ENCODE assay signal across 7 mouse cellular contexts in the genomic region with DNA sequence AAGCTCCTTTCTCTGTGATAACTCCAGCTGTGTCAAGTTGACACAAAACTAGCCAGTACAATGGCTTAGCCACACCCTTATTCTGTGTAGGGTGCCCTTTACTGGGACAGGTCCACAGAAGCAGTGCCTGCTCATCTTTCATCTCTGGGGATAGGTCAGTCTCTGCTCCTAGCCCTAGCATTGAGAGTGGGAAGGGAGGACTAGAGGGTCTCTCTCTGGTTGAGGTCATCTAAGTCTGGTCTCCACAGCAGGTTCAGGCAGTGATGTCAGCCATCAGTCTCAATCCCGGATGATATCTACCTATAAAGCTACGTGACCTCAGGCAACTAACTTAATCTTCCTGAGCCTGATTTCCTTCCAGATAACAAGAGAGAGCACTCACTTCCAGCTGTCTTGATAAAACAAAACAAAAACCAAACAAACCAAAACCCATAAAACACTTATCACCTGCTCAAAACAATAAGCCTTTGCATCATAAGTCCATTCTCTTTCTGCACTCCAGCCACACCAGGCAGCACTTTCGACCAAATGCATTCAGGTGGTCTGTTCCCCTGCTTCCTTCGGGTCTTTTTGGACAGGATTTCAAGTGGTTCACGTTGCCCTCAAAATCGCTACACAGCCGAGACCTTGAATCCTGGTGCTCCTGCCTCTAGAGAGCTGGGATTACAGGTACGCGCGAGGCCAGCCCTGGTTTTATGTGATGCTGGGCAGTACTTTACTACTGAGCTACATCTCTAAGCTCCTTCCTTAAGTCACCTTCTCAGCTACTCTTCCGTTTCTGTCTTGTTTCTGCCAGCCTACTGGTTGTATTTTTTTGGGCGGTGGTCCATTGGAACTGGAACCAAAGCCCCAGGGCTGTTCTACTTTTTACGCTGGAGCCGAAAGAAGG. TPM values are rescaled to one million over a fixed set of nuclear protein-coding genes. Genes with fewer than 3 reads are reported as not detected.
DNase-seq lines count a peak whose midpoint lies in the region; ATAC-seq and TF ChIP-seq lines count a peak whose summit lies in the region.

No protein-coding gene starts in this region.

- no peaks in the 10 kb centered on the region for H3K9me3 ChIP-seq in megakaryocyte, embryonic 14.5 days
- H3K9me3 ChIP-seq in embryonic facial prominence, embryonic 15.5 days (replicated peaks): no peaks in the 10 kb centered on the region
- H3K9me3 ChIP-seq in limb, embryonic 11.5 days (ENCODE audit: control insufficient read depth, low read length): no peaks in the 10 kb centered on the region

- peak overlapping the region; percentile 28; the same call in 1 of the 2 replicates for H3K9ac ChIP-seq in embryonic facial prominence, embryonic 15.5 days
- H3K9ac ChIP-seq in limb, embryonic 11.5 days (ENCODE audit: low read length): peak overlapping the region; percentile 61

- TF ChIP-seq POLR2A in olfactory bulb, adult 2 months (IDR thresholded peaks at IDR 0.05; ENCODE audit: insufficient read depth, low read depth, low read length): no peak

- peaks cover 40% of the 10 kb centered on the region for H3K4me1 ChIP-seq in megakaryocyte, embryonic 14.5 days
- peaks cover 21% of the 10 kb centered on the region for H3K4me1 ChIP-seq in embryonic facial prominence, embryonic 15.5 days
- H3K4me1 ChIP-seq in limb, embryonic 11.5 days (ENCODE audit: control insufficient read depth, insufficient read depth, low read length): 0 out of 2 replicates have a peak, but pooled peaks cover 3% of the 10 kb centered on the region
- H3K4me1 ChIP-seq in olfactory bulb, adult 2 months (ENCODE audit: control insufficient read depth, insufficient read depth, low read length): peaks cover 6% of the 10 kb centered on the region; the same call in 1 of the 2 replicates

- WGBS in embryonic facial prominence, embryonic 15.5 days: 8% methylated on average over 14 of the region's 14 CpGs
- WGBS in limb, embryonic 11.5 days: 7% methylated on average over 14 of the region's 14 CpGs
- WGBS in olfactory bulb, adult 2 months: 15% methylated on average over 14 of the region's 14 CpGs

- peak overlapping the region; percentile 65 for H3K4me2 ChIP-seq in embryonic facial prominence, embryonic 15.5 days (replicated peaks)
- peak overlapping the region; percentile 62 for H3K4me2 ChIP-seq in limb, embryonic 11.5 days (ENCODE audit: low read depth, severe bottlenecking)

- H3K4me3 ChIP-seq in megakaryocyte, embryonic 14.5 days (replicated peaks): peak overlapping the region; percentile 91
- peak overlapping the region; percentile 54 for H3K4me3 ChIP-seq in embryonic facial prominence, embryonic 15.5 days (replicated peaks)
- peak overlapping the region; percentile 36 for H3K4me3 ChIP-seq in limb, embryonic 11.5 days (ENCODE audit: low read depth, low read length)
- H3K4me3 ChIP-seq in olfactory bulb, adult 2 months (ENCODE audit: insufficient read depth, low read depth, low read length): peak overlapping the region; percentile 60

- DNase-seq in limb, embryonic 11.5 days (ENCODE audit: low spot score): peak; percentile 29
- DNase-seq in right cerebral cortex, adult 18-20 months: no peak
- DNase-seq in cerebellum, adult 8-10 months: no peak

- no peak; the same call in 1 of the 2 replicates for ATAC-seq in megakaryocyte, adult 5-6 weeks (ENCODE audit: poor library complexity, severe bottlenecking)
- ATAC-seq in embryonic facial prominence, embryonic 15.5 days (ENCODE audit: insufficient number of reproducible peaks, low FRiP score, low TSS enrichment, low read depth): no peak
- peak; percentile 25 for ATAC-seq in limb, embryonic 11.5 days (ENCODE audit: insufficient number of reproducible peaks, low FRiP score, low TSS enrichment, low read depth)

- TF ChIP-seq CTCF in olfactory bulb, adult 2 months (IDR thresholded peaks at IDR 0.05; ENCODE audit: insufficient read depth, low read depth, low read length): no peak

- no peaks in the 10 kb centered on the region for H3K27me3 ChIP-seq in megakaryocyte, embryonic 14.5 days (replicated peaks)
- H3K27me3 ChIP-seq in embryonic facial prominence, embryonic 15.5 days: no peaks in the 10 kb centered on the region
- no peaks in the 10 kb centered on the region for H3K27me3 ChIP-seq in limb, embryonic 11.5 days (ENCODE audit: control insufficient read depth, insufficient read depth, low read length)

- peak overlapping the region; percentile 93 for H3K27ac ChIP-seq in embryonic facial prominence, embryonic 15.5 days (replicated peaks)
- H3K27ac ChIP-seq in limb, embryonic 11.5 days (replicated peaks; ENCODE audit: low read depth, low read length): peak overlapping the region; percentile 77
- H3K27ac ChIP-seq in olfactory bulb, adult 2 months (ENCODE audit: insufficient read depth, low read depth, low read length): no peak overlapping the region

- H3K36me3 ChIP-seq in megakaryocyte, embryonic 14.5 days (replicated peaks; ENCODE audit: low read length): no peaks in the 10 kb centered on the region
- peaks cover 4% of the 10 kb centered on the region; the same call in 1 of the 2 replicates for H3K36me3 ChIP-seq in embryonic facial prominence, embryonic 15.5 days
- no peaks in the 10 kb centered on the region for H3K36me3 ChIP-seq in limb, embryonic 11.5 days (ENCODE audit: control insufficient read depth, insufficient read depth, low read length)

RNA-seq across cellular contexts. Expression of gene Glis2, which starts 8.6 kb away (rescaled TPM):
- 0.62 and 2.0 TPM in 2 replicates for polyA plus RNA-seq in megakaryocyte, embryonic 14.5 days (2012; ENCODE audit: insufficient read depth, low replicate concordance)
- 0.80 TPM in 2 replicates for total RNA-seq in megakaryocyte, adult 5-6 weeks (2015)
- total RNA-seq in megakaryocyte, adult 5-6 weeks (2017): 0.28 and 0.51 TPM in 2 replicates
- 33.2 and 33.4 TPM in 2 replicates for polyA plus RNA-seq in embryonic facial prominence, embryonic 15.5 days (2015; fragmentation: Nextera tagmentation; extraction: Ambion mirVana)
- polyA plus RNA-seq in limb, embryonic 11.5 days (2014; fragmentation: Nextera tagmentation; extraction: Ambion mirVana): 26.2 and 27.4 TPM in 2 replicates
- polyA plus RNA-seq in olfactory bulb, adult 2 months (2012; ENCODE audit: insufficient read depth, insufficient read length, low replicate concordance, missing spikeins): not detected in 2 replicates

RNA-seq across cellular contexts. Expression of gene Tfap4, which starts 26.2 kb away (rescaled TPM):
- polyA plus RNA-seq in megakaryocyte, embryonic 14.5 days (2012; ENCODE audit: insufficient read depth, low replicate concordance): 27.6 and 46.2 TPM in 2 replicates
- 10.1 and 11.1 TPM in 2 replicates for total RNA-seq in megakaryocyte, adult 5-6 weeks (2015)
- 12.6 and 12.8 TPM in 2 replicates for total RNA-seq in megakaryocyte, adult 5-6 weeks (2017)
- 23.6 and 24.5 TPM in 2 replicates for polyA plus RNA-seq in embryonic facial prominence, embryonic 15.5 days (2015; fragmentation: Nextera tagmentation; extraction: Ambion mirVana)
- 34.7 and 35.3 TPM in 2 replicates for polyA plus RNA-seq in limb, embryonic 11.5 days (2014; fragmentation: Nextera tagmentation; extraction: Ambion mirVana)
- polyA plus RNA-seq in olfactory bulb, adult 2 months (2012; ENCODE audit: insufficient read depth, insufficient read length, low replicate concordance, missing spikeins): not detected in 2 replicates

RNA-seq across cellular contexts. Expression of gene Pam16, which starts 38.9 kb away (rescaled TPM):
- polyA plus RNA-seq in megakaryocyte, embryonic 14.5 days (2012; ENCODE audit: insufficient read depth, low replicate concordance): 137 and 230 TPM in 2 replicates
- total RNA-seq in megakaryocyte, adult 5-6 weeks (2015): 30.8 and 42.8 TPM in 2 replicates
- total RNA-seq in megakaryocyte, adult 5-6 weeks (2017): 18.1 and 24.3 TPM in 2 replicates
- 83.4 and 107 TPM in 2 replicates for polyA plus RNA-seq in embryonic facial prominence, embryonic 15.5 days (2015; fragmentation: Nextera tagmentation; extraction: Ambion mirVana)
- polyA plus RNA-seq in limb, embryonic 11.5 days (2014; fragmentation: Nextera tagmentation; extraction: Ambion mirVana): 107 and 115 TPM in 2 replicates
- not detected in 2 replicates for polyA plus RNA-seq in olfactory bulb, adult 2 months (2012; ENCODE audit: insufficient read depth, insufficient read length, low replicate concordance, missing spikeins)

RNA-seq across cellular contexts. Expression of gene Srl, which starts 44.3 kb away (rescaled TPM):
- 0.03 TPM in 1 of 2 replicates, not detected in the other for polyA plus RNA-seq in megakaryocyte, embryonic 14.5 days (2012; ENCODE audit: insufficient read depth, low replicate concordance)
- total RNA-seq in megakaryocyte, adult 5-6 weeks (2015): 2.9 and 3.1 TPM in 2 replicates
- total RNA-seq in megakaryocyte, adult 5-6 weeks (2017): 1.8 and 10.9 TPM in 2 replicates
- polyA plus RNA-seq in embryonic facial prominence, embryonic 15.5 days (2015; fragmentation: Nextera tagmentation; extraction: Ambion mirVana): 42.1 and 52.8 TPM in 2 replicates
- polyA plus RNA-seq in limb, embryonic 11.5 days (2014; fragmentation: Nextera tagmentation; extraction: Ambion mirVana): 29.7 and 31.8 TPM in 2 replicates
- polyA plus RNA-seq in olfactory bulb, adult 2 months (2012; ENCODE audit: insufficient read depth, insufficient read length, low replicate concordance, missing spikeins): not detected in 2 replicates

RNA-seq across cellular contexts. Expression of gene Vasn, which starts 53.9 kb away (rescaled TPM):
- polyA plus RNA-seq in megakaryocyte, embryonic 14.5 days (2012; ENCODE audit: insufficient read depth, low replicate concordance): 0.58 TPM in 1 of 2 replicates, not detected in the other
- not detected in 2 replicates for total RNA-seq in megakaryocyte, adult 5-6 weeks (2015)
- total RNA-seq in megakaryocyte, adult 5-6 weeks (2017): 0.12 TPM in 1 of 2 replicates, not detected in the other
- polyA plus RNA-seq in embryonic facial prominence, embryonic 15.5 days (2015; fragmentation: Nextera tagmentation; extraction: Ambion mirVana): 33.7 and 36.8 TPM in 2 replicates
- polyA plus RNA-seq in limb, embryonic 11.5 days (2014; fragmentation: Nextera tagmentation; extraction: Ambion mirVana): 20.2 and 22.3 TPM in 2 replicates
- polyA plus RNA-seq in olfactory bulb, adult 2 months (2012; ENCODE audit: insufficient read depth, insufficient read length, low replicate concordance, missing spikeins): not detected in 2 replicates

Comparison
In these comparisons a context has a peak if more than half of its experiments do, and no peak if none do; other contexts are left out.
1. H3K4me3 ChIP-seq: peak in every context shown above with its lines; median percentile 91 in megakaryocyte, embryonic 14.5 days; 60 in olfactory bulb, adult 2 months; 54 in embryonic facial prominence, embryonic 15.5 days; 36 in limb, embryonic 11.5 days.
2. RNA of gene Pam16, which starts 38.9 kb away (polyA plus RNA-seq): 137 to 230 TPM in megakaryocyte, embryonic 14.5 days, 107 to 115 TPM in limb, embryonic 11.5 days and 83.4 to 107 TPM in embryonic facial prominence, embryonic 15.5 days; not detected in olfactory bulb, adult 2 months; every median in the first group is over 10 times any median in the second.